Mouse (Mus musculus): ENCODE measurements around the gene Lamp2. TPM values are rescaled to one million over a fixed set of nuclear protein-coding genes. Genes with fewer than 3 reads are reported as not detected.
A peak's percentile ranks its signal among the peaks of the same experiment; 100 is the strongest.
"Not testable (repeated sequence)": the region's sequence is repeated elsewhere in the genome, so short reads cannot be mapped to it uniquely, and the experiment has no call there.

Gene Lamp2
- polyA plus RNA-seq (2015; fragmentation: Nextera tagmentation; extraction: Ambion mirVana) = 153 TPM in 2 replicates

DNA sequence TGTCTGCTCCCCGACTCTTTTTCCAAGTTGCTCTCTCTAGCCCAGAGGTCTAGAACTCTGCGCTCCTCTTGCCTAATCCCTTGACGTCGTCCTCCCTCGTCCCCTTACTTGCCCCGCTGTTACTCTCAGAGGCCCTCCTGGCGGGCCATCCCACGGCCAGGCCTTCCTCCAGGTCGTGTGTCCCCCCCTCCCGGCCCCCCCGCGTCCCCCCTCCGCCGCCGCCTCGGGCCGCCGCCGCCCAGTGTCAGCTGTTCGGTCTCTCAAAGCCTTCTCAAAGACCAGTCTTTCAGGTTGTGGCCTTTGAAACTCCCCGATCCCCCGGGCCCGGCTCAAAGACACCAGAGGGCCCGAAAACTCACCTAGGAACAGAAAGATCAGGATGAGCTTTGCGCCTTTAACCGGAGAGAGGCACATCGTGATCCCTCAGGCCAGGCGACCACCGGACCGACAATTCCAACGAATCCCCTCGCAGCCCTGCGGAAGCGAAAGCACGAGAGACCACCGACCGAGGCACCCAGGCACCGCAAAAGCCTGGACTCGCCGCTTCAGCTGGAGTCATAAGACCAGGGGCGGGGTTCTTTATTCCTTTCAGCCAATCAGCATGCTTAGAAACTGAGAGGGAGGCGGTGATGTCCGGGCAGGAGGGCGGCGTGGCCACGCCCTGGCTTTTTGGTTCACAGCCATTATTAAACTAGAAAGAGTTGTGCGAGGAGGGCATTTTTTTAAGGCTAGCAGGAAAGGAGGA, at the start of gene Lamp2:
Gene Lamp2 (minus strand): TSS at position 565 of the 745 bp plus-strand sequence.
- H3K9ac ChIP-seq = peak within 1 kb of the TSS; percentile 40
- H3K4me3 ChIP-seq = peak within 1 kb of the TSS; percentile 54
- H3K9me3 ChIP-seq = no peaks in the 10 kb centered on the region
- peak within 1 kb of the TSS; percentile 80 for H3K27ac ChIP-seq
- H3K4me1 ChIP-seq = no peaks in the 10 kb centered on the region
- peak within 1 kb of the TSS; percentile 40 for H3K4me2 ChIP-seq
- no peaks in the 10 kb centered on the region for H3K27me3 ChIP-seq
- 19% methylated on average over 43 of the region's 47 CpGs for WGBS
- ATAC-seq (ENCODE audit: insufficient number of reproducible peaks, low FRiP score, low TSS enrichment, low read depth) = peak; percentile 91
- peaks cover 7% of the 10 kb centered on the region; the same call in 1 of the 2 replicates for H3K36me3 ChIP-seq

DNA sequence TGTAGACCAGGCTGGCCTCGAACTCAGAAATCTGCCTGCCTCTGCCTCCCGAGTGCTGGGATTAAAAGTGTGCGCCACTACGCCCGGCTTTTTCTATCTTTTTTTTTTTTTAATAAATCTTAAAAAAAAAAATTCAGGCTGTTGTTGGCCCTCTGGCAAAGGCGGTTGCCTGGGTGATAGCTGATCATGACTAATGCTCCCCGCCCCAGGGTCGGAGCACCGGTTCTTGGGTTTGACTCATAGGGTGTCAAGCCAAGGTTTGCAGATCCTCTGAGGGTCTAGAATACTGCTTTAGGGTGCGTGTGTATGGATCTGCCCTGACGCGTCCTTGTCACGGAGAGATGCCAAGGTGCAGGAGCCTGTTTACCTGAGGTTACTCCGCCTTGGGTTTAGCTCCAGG, 48.6 kb upstream of the Lamp2 start:
- 83% methylated on average over 14 of the region's 14 CpGs for WGBS
- no peak overlapping the region for H3K4me3 ChIP-seq
- no peak overlapping the region for H3K27ac ChIP-seq
- no peaks in the 10 kb centered on the region for H3K27me3 ChIP-seq
- no peak overlapping the region for H3K4me2 ChIP-seq
- no peak overlapping the region for H3K9ac ChIP-seq
- no peak for ATAC-seq (ENCODE audit: insufficient number of reproducible peaks, low FRiP score, low TSS enrichment, low read depth)
- no peaks in the 10 kb centered on the region for H3K36me3 ChIP-seq
- no peaks in the 10 kb centered on the region for H3K9me3 ChIP-seq
- H3K4me1 ChIP-seq = no peaks in the 10 kb centered on the region

DNA sequence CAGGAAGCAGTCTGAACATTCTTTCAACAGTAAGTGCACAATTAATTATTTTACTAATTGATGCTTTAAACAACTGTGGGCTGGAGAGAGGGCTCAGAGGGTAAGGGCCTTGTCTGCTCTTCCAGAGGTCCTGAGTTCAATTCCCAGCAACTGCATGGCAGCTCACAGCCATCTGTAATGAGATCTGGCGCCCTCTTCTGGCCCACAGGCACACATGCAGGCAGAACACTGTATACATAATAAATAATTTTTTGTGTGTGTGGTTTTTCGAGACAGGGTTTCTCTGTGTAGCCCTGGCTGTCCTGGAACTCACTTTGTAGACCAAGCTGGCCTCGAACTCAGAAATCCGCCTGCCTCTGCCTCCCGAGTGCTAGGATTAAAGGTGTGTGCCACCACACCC, 45.9 kb upstream of the Lamp2 start:
- not testable (repeated sequence) for H3K27ac ChIP-seq; H3K4me1 ChIP-seq; ATAC-seq (ENCODE audit: insufficient number of reproducible peaks, low FRiP score, low TSS enrichment, low read depth); H3K4me2 ChIP-seq; H3K36me3 ChIP-seq; H3K9ac ChIP-seq; H3K27me3 ChIP-seq; H3K9me3 ChIP-seq; H3K4me3 ChIP-seq
- WGBS = 69% methylated on average over 5 of the region's 5 CpGs

- H3K4me1 ChIP-seq; H3K27me3 ChIP-seq; H3K27ac ChIP-seq; ATAC-seq (ENCODE audit: insufficient number of reproducible peaks, low FRiP score, low TSS enrichment, low read depth); H3K4me3 ChIP-seq; H3K9ac ChIP-seq; H3K36me3 ChIP-seq; H3K9me3 ChIP-seq: not testable (repeated sequence)
- H3K4me2 ChIP-seq = peak overlapping the region; percentile 24
- WGBS = 32% methylated on average over 20 of the region's 20 CpGs
These were observed 29.2 kb upstream of the Lamp2 start for GRCm38 (mm10) chrX:38485464-38485863.

GRCm38 (mm10) chrX:38478583-38478982, 22.3 kb upstream of the Lamp2 start:
- Histone ChIP-seq H3K9ac (no peak overlapping the region), H3K36me3 (no peaks in the 10 kb centered on the region), H3K4me2 (no peak overlapping the region), H3K27ac (no peak overlapping the region), H3K27me3 (no peaks in the 10 kb centered on the region), H3K4me1 (no peaks in the 10 kb centered on the region), H3K9me3 (no peaks in the 10 kb centered on the region), H3K4me3 (no peak overlapping the region)
- WGBS = 63% methylated on average over 1 of the region's 1 CpGs
- no peak for ATAC-seq (ENCODE audit: insufficient number of reproducible peaks, low FRiP score, low TSS enrichment, low read depth)

- Histone ChIP-seq H3K4me2 (peak overlapping the region; percentile 38), H3K4me1 (no peaks in the 10 kb centered on the region), H3K27ac (peak overlapping the region; percentile 90), H3K36me3 (no peaks in the 10 kb centered on the region), H3K27me3 (no peaks in the 10 kb centered on the region), H3K4me3 (peak overlapping the region; percentile 48), H3K9ac (peak overlapping the region; percentile 37; the same call in 1 of the 2 replicates), H3K9me3 (no peaks in the 10 kb centered on the region)
- ATAC-seq (ENCODE audit: insufficient number of reproducible peaks, low FRiP score, low TSS enrichment, low read depth) = peak; percentile 88
- 22% methylated on average over 32 of the region's 32 CpGs for WGBS
These were observed 17.5 kb upstream of the Lamp2 start for GRCm38 (mm10) chrX:38473537-38474299.

GRCm38 (mm10) chrX:38473164-38473536, 16.9 kb upstream of the Lamp2 start:
- no peak overlapping the region for H3K9ac ChIP-seq
- WGBS = 18% methylated on average over 10 of the region's 10 CpGs
- H3K27ac ChIP-seq = no peak overlapping the region
- no peaks in the 10 kb centered on the region for H3K9me3 ChIP-seq
- H3K4me3 ChIP-seq = peak overlapping the region; percentile 48
- no peaks in the 10 kb centered on the region for H3K36me3 ChIP-seq
- H3K27me3 ChIP-seq = no peaks in the 10 kb centered on the region
- H3K4me1 ChIP-seq = no peaks in the 10 kb centered on the region
- peak overlapping the region; percentile 22; the same call in 1 of the 2 replicates for H3K4me2 ChIP-seq
- ATAC-seq (ENCODE audit: insufficient number of reproducible peaks, low FRiP score, low TSS enrichment, low read depth) = no peak

- Histone ChIP-seq H3K9ac (no peak overlapping the region), H3K9me3 (no peaks in the 10 kb centered on the region), H3K4me2 (no peak overlapping the region), H3K27me3 (no peaks in the 10 kb centered on the region), H3K4me1 (no peaks in the 10 kb centered on the region), H3K4me3 (no peak overlapping the region), H3K27ac (no peak overlapping the region), H3K36me3 (no peaks in the 10 kb centered on the region)
- no peak for ATAC-seq (ENCODE audit: insufficient number of reproducible peaks, low FRiP score, low TSS enrichment, low read depth)
These were observed 10.0 kb upstream of the Lamp2 start for GRCm38 (mm10) chrX:38466236-38466635.

- Histone ChIP-seq H3K36me3 (no peaks in the 10 kb centered on the region), H3K9ac (no peak overlapping the region), H3K9me3 (no peaks in the 10 kb centered on the region), H3K4me2 (no peak overlapping the region), H3K4me1 (no peaks in the 10 kb centered on the region), H3K27me3 (no peaks in the 10 kb centered on the region), H3K4me3 (no peak overlapping the region), H3K27ac (no peak overlapping the region)
- WGBS = 85% methylated on average over 2 of the region's 2 CpGs
- no peak for ATAC-seq (ENCODE audit: insufficient number of reproducible peaks, low FRiP score, low TSS enrichment, low read depth)
These were observed 6.9 kb upstream of the Lamp2 start for GRCm38 (mm10) chrX:38463160-38463559.

- ATAC-seq (ENCODE audit: insufficient number of reproducible peaks, low FRiP score, low TSS enrichment, low read depth) = no peak
- Histone ChIP-seq H3K36me3 (no peaks in the 10 kb centered on the region), H3K27me3 (no peaks in the 10 kb centered on the region), H3K9ac (no peak overlapping the region), H3K4me3 (no peak overlapping the region), H3K4me1 (no peaks in the 10 kb centered on the region), H3K27ac (no peak overlapping the region), H3K4me2 (no peak overlapping the region), H3K9me3 (no peaks in the 10 kb centered on the region)
- 88% methylated on average over 5 of the region's 5 CpGs for WGBS
These were observed 5.8 kb upstream of the Lamp2 start for GRCm38 (mm10) chrX:38462101-38462500.

DNA sequence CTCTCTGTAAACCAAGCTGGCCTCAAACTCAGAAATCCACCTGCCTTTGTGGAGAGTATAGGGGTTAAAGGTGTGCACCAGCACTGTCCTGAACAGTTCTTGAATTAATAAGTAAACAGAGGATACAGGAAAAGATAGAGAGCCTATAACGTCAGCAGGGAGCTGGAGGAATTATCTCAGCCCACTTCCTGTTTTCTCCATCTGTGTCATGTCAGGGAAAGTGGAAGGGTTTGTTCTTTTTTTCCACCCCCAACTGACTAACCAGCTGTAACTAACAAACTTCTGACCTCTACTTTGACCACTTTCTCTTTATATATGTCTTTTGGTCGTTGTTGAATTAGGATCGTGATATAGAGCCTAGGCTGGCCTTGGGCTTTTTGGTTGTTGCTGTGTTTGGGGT, 4.6 kb upstream of the Lamp2 start:
- H3K27ac ChIP-seq = no peak overlapping the region
- no peak for ATAC-seq (ENCODE audit: insufficient number of reproducible peaks, low FRiP score, low TSS enrichment, low read depth)
- H3K4me1 ChIP-seq = no peaks in the 10 kb centered on the region
- H3K36me3 ChIP-seq = no peaks in the 10 kb centered on the region
- WGBS = 67% methylated on average over 3 of the region's 3 CpGs
- H3K9ac ChIP-seq = no peak overlapping the region
- no peak overlapping the region for H3K4me3 ChIP-seq
- no peak overlapping the region for H3K4me2 ChIP-seq
- no peaks in the 10 kb centered on the region for H3K27me3 ChIP-seq
- H3K9me3 ChIP-seq = no peaks in the 10 kb centered on the region

DNA sequence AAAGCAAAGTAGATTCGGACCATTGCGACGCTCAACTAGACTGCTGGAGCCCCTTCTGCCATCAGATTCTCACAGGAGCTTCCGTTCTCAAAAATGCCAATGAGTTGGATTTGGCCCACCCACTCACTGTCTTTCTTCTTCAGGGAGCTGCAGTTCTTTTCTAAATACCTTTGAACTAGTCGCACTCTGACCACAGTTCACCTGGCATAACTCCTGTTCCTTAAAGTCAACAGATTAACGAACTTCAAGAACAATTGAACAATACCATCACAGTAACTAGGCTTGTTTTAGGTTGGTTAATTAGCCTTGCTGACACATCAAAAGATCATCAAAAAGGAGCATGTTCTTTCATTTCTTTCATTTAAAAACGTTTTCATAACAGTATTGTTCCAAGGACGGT, 2.8 kb upstream of the Lamp2 start:
- Histone ChIP-seq H3K27ac (no peak overlapping the region), H3K27me3 (no peaks in the 10 kb centered on the region), H3K4me3 (no peak overlapping the region), H3K4me2 (no peak overlapping the region), H3K4me1 (no peaks in the 10 kb centered on the region), H3K36me3 (no peaks in the 10 kb centered on the region), H3K9ac (no peak overlapping the region), H3K9me3 (no peaks in the 10 kb centered on the region)
- no peak for ATAC-seq (ENCODE audit: insufficient number of reproducible peaks, low FRiP score, low TSS enrichment, low read depth)
- 80% methylated on average over 8 of the region's 8 CpGs for WGBS

Measured in limb, embryonic 15.5 days (tissue).